Mouse (Mus musculus) lung, postnatal 10 days (tissue): ENCODE measurements around the gene Galntl5.
"Not testable (repeated sequence)": the region's sequence is repeated elsewhere in the genome, so short reads cannot be mapped to it uniquely, and the experiment has no call there.

Experiments used
- DNase-seq: peaks from one replicate; pipeline ENCODE4 v3.0.0; 2021

Gene Galntl5

DNA sequence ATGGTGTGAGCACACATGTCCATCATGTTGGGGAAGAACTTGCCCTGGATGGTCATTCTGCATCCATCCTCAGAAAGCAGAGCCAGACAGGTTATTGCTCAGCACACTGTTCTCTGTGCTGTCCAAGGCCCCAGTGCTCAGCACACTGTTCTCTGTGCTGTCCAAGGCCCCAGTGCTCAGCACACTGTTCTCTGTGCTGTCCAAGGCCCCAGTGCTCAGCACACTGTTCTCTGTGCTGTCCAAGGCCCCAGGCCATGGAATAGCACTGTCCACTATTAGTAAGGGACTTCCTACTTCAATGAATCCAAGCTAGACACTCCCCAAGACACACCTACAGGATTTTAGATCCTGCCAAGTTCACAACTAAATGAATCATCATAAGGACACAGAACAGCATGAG lies 32.0 kb downstream of the Galntl5 start:
- DNase-seq: not testable (repeated sequence)

DNA sequence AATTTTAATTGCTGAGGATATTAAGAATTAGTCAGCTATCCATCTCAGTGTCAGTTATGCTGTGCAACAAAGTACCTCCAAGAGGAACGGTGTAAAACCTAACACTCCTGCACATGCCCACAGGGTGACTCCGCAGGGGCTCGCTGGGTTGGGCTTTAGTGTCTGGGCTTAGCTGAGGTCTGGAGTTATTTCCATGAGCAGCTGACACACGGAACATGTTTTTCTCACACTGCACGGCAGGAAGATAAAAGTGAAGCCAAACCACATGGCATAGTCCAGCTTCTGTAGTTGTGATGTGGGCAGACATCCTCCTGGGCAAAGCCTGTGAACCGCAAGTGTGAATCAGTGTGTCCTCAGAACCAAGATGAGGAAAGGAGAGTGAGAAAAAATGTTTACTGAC lies 33.7 kb downstream of the Galntl5 start:
- DNase-seq: no peak

DNA sequence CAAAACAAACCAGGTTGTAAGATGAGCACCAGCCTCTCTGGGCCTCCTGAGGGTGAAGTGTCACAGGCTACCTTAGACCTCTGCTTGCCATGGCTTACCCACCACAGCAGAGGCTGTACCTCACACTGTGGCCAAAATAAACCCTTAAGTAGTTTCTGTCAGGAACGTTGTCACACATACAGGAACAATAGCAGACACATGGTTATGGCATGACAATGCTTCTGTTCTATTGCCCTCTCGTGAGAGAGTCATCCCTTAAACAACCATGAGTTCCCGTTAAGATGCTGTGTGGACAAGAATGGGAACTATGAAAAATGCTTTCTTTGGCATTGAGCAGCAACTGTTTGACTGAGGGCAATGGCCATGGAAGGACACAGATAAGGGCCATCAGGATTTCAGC lies 40.3 kb downstream of the Galntl5 start, which contains the start of gene Galnt11:
Gene Galnt11 (plus strand): TSS at position 301 of the 400 bp plus-strand sequence.
- DNase-seq: no peak

DNA sequence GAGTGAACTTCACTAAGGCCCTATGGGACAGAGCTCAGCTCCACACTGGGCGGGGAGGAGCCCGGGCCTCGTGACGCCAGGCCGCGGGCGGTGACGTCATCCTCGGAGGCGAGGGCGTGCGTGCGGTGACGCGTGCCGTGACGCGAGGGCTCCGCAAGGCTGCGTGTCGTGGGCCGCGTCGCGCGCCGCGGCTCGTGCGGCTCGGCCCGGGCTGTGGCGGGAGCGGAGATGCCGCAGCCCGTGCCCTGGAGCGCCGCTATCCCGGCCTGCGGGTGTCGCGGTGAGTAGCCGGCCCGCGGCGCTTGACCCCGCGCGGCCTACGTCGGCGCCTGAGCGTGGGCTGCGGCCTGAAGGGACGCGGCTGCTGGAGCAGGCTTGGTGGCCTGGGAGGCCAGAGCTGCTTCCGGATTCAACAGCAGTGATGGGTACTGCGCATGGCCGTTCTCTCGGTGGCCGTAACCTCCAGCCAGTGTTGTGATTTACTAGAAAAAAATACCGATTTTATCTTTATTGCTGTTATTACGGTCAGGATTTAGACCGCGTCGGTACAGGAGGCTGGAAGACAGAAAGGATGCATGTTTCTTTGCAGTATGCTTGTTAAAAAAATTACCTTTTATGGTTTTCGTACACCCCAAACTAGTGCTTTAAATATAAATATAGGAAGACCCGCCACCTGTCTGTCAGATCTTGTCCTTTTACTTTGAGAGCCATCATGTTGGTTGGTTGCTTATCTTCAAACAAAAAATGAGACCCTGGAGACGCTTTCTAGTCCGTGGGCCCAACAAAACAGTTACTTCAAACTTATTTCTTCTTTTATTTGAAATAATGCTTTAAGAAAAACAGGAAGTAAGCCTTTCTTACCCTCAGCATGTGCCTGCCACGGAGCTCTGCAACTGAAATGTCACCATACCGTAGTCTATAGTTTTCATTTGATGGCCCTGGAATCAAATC lies 41.8 kb downstream of the Galntl5 start, which contains the start of gene E130116L18Rik:
Gene E130116L18Rik (minus strand): TSS at position 402 of the 951 bp plus-strand sequence.
- peak; percentile 92 for DNase-seq

DNA sequence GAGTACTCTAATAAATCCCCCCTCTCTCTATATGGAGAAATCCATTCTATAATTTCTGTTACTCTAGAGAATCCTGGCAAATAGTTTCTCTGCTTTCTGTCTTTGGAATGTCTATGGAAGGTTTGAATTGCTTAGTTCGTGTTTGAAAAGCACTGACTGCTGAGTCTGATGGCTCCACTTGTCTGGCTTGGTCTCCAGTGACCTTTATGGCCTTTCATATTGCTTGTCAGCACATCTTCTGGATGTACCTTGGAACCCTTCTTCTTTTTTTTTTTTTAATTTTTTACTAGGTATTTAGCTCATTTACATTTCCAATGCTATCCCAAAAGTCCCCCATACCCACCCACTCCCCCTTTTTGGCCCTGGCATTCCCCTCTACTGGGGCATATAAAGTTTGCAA lies 43.1 kb downstream of the Galntl5 start:
- DNase-seq: not testable (repeated sequence)

DNA sequence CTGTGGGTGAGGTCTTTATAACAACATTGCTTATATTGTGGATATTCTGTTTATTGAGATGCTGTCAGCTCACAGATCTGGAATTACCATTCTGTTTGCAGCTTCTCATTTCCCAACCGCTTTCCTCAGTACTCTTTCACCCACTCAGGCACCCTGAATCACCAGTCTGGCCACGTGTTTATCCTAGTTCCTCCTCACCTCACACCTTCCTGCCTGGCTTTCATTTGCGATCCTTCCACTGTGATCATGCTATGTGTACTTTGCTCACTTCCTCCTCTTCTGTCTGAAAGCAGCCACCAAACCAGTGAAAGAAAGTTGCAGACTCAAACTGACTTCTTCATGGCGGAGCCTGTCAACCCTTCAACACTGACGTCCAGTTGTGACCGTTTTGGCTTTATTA lies 61.8 kb downstream of the Galntl5 start:
- DNase-seq: no peak

DNA sequence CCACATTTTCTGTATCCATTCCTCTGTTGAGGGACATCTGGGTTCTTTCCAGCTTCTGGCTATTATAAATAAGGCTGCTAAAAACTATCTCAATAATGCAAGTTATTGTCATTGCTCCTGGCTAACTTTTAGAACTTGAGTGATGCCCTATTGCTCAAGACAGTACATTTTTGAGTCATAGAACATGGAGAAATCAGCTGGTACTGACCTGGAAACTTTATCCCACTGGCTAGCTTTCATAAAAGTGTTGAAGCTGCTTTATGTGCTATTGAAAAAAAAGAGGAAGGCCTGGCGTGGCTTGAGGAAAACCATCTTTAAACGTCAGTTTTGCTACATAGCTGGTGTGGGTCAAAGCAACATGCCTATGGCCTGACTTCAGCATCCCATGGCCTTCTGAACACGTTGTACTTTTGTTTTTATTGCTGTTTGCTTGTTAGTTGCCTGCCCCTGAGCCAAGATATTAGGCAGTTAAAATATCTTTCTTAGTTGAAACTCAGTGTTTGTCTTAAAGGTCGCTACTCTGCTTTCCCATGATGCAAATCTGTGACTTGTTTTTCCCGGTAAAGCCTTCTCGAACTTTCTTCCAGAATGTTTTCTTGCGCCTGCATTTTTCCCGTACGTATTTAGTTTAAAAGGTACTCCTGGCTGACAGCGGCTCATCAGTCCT lies 64.7 kb downstream of the Galntl5 start:
- DNase-seq: no peak

DNA sequence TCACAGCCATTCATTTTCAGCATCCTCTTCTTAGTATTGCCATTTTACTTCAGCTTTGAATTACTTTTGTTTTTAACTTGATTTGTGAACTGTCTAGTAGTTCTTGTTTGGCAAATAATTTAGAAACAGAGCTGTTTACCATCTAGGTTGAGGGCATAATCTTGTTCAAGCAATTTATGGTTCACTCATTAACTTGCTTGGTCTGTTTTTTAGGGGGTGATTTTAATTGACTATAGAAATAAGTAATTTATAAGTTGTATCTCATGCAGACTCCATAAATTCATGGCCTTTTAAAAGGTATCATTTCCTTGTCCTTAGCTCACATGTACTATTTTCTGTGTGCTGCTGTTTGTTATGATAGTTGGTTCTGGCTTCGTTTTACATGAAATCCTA lies 65.2 kb downstream of the Galntl5 start:
- no peak for DNase-seq

DNA sequence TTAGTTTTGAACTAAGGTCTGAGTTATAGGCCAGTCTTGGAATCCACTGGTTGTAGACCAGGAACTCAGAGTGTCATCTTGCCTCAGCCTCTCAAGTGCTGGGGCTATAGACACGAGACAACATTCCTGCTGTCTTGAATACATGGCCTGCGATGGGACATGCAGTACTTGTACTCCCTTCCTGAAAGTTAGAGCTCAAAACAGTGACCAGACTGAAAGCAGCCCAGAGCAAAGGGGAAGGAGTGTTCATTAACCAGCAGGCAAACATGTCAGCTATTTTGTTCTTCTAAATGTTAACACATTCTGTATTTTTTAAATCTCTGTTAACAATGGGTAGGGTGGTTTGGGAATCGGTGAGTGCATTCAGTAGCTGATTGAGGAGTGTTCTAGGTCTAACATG lies 65.8 kb downstream of the Galntl5 start:
- no peak for DNase-seq

DNA sequence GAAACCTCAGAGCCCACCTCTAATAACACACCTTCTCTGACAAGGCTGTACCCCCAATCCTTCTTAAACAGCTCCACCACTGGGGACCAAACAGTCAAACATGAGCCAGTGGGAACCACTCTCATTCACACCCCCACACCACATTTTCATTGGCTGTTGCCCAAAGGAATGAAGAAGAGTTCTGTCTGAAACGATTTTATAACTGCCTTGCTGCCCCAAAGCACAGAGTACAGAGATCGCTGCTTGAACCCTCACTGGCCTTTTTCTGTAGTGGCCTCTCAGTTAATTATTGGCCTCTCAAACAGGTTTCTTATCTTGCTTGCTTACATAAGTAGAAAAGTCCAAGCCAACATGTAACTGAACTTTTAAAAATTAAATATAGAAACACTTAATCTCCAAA lies 71.2 kb downstream of the Galntl5 start:
- DNase-seq: no peak

DNA sequence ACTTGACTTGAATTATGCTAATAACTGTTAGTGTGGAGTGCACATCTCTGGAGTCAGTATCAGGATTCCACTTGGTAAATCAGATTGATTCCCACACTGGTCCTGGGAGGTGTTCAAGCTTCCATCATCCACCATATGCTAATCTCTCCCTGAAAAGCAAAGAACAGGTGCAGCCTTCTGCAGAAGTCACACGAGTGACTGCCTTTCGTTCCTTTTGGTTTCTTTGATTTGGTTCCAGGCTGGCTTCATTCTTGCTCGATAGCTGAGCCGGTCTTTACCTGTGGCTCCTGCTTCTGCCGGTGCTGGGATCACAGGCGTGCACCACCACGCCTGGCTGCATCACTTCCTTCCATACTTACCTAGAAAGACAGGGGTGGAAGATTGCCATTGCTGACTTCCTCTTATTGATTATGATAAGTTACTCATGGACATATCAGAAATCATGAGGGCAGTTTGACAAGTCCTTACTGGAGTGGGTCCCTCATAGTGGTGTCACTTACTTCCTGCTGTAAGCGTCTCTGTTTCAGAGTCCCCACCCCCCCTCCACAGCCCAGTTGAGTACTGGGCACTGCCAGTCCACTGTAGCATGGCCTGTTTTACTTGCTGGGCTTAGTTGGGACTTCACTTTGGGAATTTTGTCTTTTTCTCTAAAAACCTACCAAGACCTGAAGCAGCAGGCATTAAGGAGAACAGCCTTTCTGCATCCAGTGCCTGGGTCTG lies 71.7 kb downstream of the Galntl5 start:
- DNase-seq: no peak

DNA sequence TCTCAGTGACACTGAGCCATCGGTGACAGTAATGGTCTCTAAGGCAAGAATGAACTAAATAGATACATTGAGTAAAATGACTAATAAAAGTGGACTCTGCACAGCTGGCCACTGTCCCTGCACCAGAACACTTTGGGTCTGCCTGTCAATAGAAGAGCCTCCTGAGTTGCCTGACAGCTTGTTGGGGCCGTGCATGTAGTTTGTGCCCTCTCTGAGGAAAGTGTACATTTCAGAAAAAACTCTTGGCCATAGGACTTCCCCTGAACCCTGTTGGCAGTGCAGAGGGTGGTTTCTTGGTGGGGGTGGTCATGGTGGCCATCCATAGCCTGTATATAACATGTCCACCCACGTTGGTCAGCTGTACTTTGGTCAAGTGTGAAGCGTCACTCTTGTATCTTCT lies 73.2 kb downstream of the Galntl5 start:
- DNase-seq: no peak

DNA sequence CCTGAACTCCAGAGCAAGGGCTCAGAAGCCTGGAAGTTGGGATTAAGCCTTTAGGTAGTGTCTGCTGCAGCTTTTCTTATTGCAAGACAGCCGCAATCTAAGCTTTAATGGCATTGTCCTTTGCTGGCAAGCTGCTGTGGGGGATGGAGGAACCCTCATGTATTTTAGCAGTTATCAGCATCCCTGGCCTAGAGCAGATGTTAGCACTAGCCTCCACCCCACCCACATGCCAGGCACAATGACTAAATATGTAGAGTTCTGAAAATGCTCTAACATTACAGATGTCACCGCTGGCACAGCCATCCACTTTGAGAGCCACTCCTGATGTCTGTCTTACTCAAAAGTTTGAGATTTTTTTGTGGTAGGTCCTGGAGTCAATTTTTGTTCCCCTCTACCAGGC lies 75.4 kb downstream of the Galntl5 start:
- DNase-seq: no peak

DNA sequence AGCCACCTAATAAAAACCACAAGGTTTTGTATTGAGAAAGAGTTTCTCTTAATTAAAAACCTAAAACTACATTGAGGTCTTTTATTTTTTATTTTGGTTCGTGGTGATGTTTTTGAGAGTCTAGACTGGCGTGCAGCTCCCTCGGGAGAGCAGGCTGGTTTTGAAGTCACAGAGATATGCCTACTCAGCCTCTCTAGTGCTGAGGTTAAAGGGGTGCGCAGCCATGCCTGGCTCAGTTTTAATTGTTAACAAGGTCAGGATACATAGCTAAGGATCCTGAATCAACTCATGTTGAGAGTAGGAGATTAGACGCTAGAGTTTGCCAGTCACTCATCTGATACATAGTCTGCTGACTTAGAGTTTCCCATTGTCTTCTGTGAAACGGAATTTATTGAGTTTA lies 80.2 kb downstream of the Galntl5 start:
- no peak for DNase-seq

DNA sequence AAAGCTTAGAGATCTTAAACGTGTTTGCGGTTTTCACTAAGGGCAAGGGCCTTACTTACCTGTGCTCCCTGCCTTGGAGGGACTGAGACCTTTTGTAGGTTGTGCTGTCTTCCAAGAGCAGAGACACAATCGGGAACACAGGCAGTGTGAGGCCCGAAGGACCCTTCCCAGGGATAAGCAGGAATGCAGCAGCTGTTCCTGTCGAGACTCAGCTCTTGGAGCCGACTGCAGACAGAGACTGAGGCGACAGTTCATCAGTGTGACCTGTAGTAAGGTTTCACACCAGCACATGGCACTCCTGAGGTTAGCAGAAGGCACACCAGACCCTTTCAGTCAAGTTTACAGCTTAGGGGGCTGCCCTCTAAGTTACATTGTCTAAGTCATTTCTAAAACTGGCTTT lies 81.0 kb downstream of the Galntl5 start:
- no peak for DNase-seq

DNA sequence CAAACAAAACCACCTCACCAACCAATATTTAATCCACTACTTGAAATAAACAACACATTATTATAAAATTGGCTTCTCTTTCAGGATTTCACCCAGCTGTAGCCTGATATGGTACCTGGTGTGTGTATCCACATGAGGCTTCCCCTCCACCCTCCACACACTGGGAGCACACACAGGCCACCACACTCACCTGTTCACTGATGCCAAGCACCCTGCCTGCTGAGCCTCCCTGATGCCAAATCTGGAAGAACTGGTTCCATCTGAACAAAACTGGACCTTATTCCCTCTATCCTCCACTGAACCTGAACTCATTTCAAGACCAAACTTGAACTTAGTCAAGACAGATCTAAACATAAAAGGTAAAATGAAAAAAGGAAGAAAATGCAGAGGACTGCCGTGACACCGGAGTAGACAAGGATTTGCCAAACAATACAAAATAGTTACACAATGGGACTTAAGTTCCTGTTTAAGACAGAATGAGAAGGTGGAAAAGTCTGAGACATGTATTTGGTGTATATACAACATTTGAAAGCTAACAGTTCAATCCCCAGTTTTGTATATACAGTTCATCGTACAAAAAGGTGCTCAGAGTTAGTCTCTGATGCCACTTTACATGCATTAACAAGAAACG lies 87.1 kb downstream of the Galntl5 start:
- no peak for DNase-seq
